Mouse (Mus musculus) stomach, embryonic 16.5 days (tissue): ENCODE measurements around the gene Mettl22. TPM values are rescaled to one million over a fixed set of nuclear protein-coding genes. Genes with fewer than 3 reads are reported as not detected.

Experiments
- ATAC-seq: fragments of 200-750 bp; cut with Nextera tagmentation; 2 replicates; pipeline ENCODE4 v1.8.0; 2017; ENCODE audit warnings: moderate number of reproducible peaks, moderate TSS enrichment; ENCODE audit not compliant: insufficient read depth, low FRiP score
- H3K27ac ChIP-seq: fragments of 300-500 bp; sonication (generic); 2 replicates; pipeline ENCODE4 v1.5.1; 2014; ENCODE audit warnings: low read length
- H3K27me3 ChIP-seq: fragments of 300-500 bp; sonication (generic); 2 replicates; pipeline ENCODE4 v1.6.1; 2014; ENCODE audit warnings: low read length, control low read depth, mixed read lengths; ENCODE audit not compliant: control insufficient read depth, insufficient read depth
- H3K36me3 ChIP-seq: fragments of 300-500 bp; sonication (generic); 2 replicates; pipeline ENCODE4 v1.6.1; 2014; ENCODE audit warnings: low read length; ENCODE audit not compliant: control insufficient read depth, insufficient read depth
- H3K4me1 ChIP-seq: fragments of 300-500 bp; sonication (generic); 2 replicates; pipeline ENCODE4 v1.6.1; 2014; ENCODE audit warnings: low read length, control low read depth, mixed read lengths; ENCODE audit not compliant: control insufficient read depth, insufficient read depth
- H3K4me2 ChIP-seq: fragments of 300-500 bp; sonication (generic); 2 replicates; pipeline ENCODE4 v1.6.1; 2014; ENCODE audit warnings: low read depth, low read length, mixed read lengths
- H3K4me3 ChIP-seq: fragments of 300-500 bp; sonication (generic); replicated peaks from 2 replicates; pipeline ENCODE4 v1.5.1; 2014; ENCODE audit warnings: mild to moderate bottlenecking, low read length
- H3K9ac ChIP-seq: fragments of 300-500 bp; sonication (generic); 2 replicates; pipeline ENCODE4 v1.6.1; 2014; ENCODE audit warnings: low read length
- H3K9me3 ChIP-seq: fragments of 300-500 bp; sonication (generic); replicated peaks from 2 replicates; pipeline ENCODE4 v1.6.1; 2016; ENCODE audit warnings: low read length, control low read depth; ENCODE audit not compliant: control insufficient read depth
- WGBS: fragments of 180-500 bp; shearing (Covaris S2); extraction: QIAGEN DNeasy Blood & Tissue Kit; methylation state at CpG from one replicate; pipeline ENCODE4 v1.1.7; 2014; 5-methylcytosine and 5-hydroxymethylcytosine counted together
- polyA plus RNA-seq: library from polyadenylated mRNA; unstranded; fragments of >200 nt; fragmentation: Nextera tagmentation; extraction: Ambion mirVana; gene quantifications from 2 replicates; pipeline ENCODE4 v1.2.1, GENCODE M21; 2015

The Mettl22 gene
- polyA plus RNA-seq, 1 experiment from 2014 or later = 18.7 TPM

DNA sequence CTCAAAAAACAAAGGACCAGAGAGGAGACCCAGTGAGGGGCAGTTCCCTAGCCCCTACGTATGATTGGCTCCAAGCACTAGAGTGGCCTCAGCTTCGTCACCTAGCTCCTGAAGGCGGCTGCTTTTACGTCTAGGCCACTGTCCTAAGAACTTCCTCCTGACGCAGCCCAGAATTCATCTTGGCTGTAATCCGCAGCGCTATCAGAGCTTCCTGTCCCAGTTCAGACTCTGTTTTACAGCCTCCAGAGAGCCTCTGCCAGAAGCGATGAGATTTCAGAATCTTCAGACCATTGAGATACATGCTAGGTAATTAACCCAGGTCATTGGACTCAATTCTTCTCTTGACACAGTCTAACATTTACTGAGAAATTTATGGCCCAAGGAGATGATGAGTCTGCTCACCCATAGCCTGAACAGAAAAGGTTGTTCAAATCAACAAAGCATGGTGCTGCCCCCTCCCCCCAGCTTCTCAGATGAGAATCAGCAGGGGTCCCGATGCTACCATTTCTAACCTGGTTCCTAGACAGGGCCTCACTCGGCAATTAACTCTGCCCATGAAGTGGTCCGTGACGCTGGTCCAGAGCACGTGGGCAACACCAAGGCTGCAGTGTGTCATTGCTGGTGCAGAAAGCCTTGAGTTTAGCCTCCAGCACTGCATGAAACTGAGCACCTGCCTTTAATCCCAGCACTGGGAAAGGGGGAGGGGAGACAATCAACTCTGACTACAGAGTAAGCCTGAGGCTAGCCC lies 21.3 kb downstream of the Mettl22 start:
- Histone ChIP-seq H3K4me1 (no peaks in the 10 kb centered on the region), H3K4me3 (no peak overlapping the region), H3K36me3 (no peaks in the 10 kb centered on the region), H3K27me3 (no peaks in the 10 kb centered on the region), H3K4me2 (no peak overlapping the region), H3K9me3 (no peaks in the 10 kb centered on the region), H3K9ac (no peak overlapping the region), H3K27ac (no peak overlapping the region)
- 42% methylated on average over 13 of the region's 13 CpGs for WGBS
- ATAC-seq = no peak

DNA sequence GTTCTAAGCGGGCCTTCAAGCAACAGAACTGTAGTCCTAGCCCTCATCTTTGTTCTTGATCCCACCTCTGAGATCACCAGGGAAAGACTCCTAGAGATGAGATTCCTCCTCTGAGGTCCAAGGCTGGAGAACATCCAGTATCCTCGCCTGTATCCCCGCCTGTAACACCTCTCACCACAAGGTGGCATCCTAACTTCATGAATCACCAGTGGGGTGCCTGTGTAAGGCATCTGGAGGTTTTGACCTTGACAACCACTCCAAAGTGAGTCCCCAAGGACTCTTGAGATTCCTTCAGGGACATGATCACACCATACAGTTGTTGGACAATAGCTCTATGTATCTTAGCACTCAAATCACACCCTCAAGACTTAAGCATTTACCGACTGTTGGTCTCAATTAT lies 23.7 kb downstream of the Mettl22 start:
- 18% methylated on average over 4 of the region's 4 CpGs for WGBS
- 0 out of 2 replicates have a peak, but pooled peaks have one; percentile 44 for ATAC-seq

DNA sequence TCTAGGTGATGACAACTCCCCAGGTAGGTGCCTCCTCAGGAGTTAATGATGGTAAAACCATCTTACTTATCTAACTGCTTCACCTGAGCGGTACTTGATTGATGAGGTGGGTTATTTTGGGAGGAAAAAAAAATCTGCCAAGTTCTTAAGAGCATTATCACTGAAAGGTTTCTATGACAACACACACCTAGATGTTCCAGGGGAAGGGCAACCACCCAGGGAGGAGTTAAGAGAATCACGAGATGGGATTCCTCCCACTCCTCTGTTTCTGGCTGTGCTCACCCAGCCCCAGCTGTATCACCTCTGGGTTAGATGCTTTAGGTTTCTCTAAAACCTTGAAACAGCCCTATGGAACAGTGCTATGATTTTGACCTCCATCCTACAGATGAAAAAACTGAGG lies 26.4 kb downstream of the Mettl22 start:
- Histone ChIP-seq H3K4me1 (no peaks in the 10 kb centered on the region), H3K27ac (no peak overlapping the region), H3K9ac (no peak overlapping the region), H3K4me2 (no peak overlapping the region), H3K36me3 (no peaks in the 10 kb centered on the region), H3K4me3 (no peak overlapping the region), H3K9me3 (no peaks in the 10 kb centered on the region), H3K27me3 (no peaks in the 10 kb centered on the region)
- WGBS = 46% methylated on average over 2 of the region's 2 CpGs
- no peak for ATAC-seq

More for the DNA sequence above, 23.7 kb downstream of the Mettl22 start:
- Histone ChIP-seq H3K9me3 (no peaks in the 10 kb centered on the region), H3K4me1 (no peaks in the 10 kb centered on the region), H3K27me3 (no peaks in the 10 kb centered on the region), H3K9ac (no peak overlapping the region), H3K27ac (no peak overlapping the region), H3K36me3 (no peaks in the 10 kb centered on the region), H3K4me2 (no peak overlapping the region), H3K4me3 (no peak overlapping the region)

DNA sequence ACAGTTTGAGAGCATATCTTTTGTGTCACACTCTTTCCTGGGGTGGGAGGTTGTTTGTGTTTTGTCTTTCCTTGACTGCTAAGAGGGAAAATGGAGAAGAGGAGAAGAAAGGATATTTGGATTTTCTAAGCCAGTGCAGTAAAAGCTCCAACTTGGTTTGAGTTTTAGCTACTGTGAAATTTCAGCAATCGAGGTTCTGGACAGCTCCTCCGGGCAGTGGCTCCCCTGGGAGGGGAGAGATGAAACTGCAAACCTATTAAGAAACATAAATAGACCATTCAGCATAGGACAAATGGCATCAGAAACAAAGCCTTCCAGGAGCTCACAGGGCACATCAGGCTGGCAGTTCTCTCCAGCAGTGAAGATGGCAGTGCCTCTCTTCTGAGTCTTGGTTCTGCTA lies 33.7 kb downstream of the Mettl22 start:
- ATAC-seq = no peak
- no peaks in the 10 kb centered on the region for H3K4me1 ChIP-seq
- H3K27me3 ChIP-seq = no peaks in the 10 kb centered on the region
- H3K9me3 ChIP-seq = no peaks in the 10 kb centered on the region
- H3K4me3 ChIP-seq = no peak overlapping the region
- H3K4me2 ChIP-seq = no peak overlapping the region
- no peak overlapping the region for H3K9ac ChIP-seq
- 19% methylated on average over 2 of the region's 2 CpGs for WGBS
- H3K36me3 ChIP-seq = no peaks in the 10 kb centered on the region
- H3K27ac ChIP-seq = no peak overlapping the region

DNA sequence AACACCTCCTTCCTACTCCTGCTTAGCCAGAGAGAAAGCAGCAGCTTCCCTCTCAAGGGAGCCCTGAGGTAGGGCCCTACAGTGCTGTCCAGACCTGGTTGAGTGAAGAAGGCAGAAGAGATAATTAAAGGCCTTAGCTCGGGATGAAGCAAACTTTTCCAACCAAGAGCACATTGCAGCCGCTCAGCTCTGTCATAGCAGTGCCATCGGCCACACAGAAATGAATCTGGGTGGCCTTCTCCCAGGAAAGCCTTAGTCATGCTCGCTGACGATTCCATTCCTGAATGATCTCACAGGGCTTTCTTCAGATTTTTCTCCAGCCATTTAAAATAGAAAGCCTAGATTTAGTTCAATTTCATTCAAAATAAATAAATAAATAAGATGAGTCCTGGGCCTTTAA lies 39.3 kb downstream of the Mettl22 start:
- H3K27me3 ChIP-seq = no peaks in the 10 kb centered on the region
- no peak overlapping the region for H3K4me2 ChIP-seq
- no peak overlapping the region for H3K4me3 ChIP-seq
- no peak overlapping the region for H3K27ac ChIP-seq
- H3K9me3 ChIP-seq = no peaks in the 10 kb centered on the region
- 66% methylated on average over 5 of the region's 5 CpGs for WGBS
- no peak for ATAC-seq
- peaks cover 10% of the 10 kb centered on the region for H3K4me1 ChIP-seq
- H3K36me3 ChIP-seq = no peaks in the 10 kb centered on the region
- H3K9ac ChIP-seq = no peak overlapping the region

DNA sequence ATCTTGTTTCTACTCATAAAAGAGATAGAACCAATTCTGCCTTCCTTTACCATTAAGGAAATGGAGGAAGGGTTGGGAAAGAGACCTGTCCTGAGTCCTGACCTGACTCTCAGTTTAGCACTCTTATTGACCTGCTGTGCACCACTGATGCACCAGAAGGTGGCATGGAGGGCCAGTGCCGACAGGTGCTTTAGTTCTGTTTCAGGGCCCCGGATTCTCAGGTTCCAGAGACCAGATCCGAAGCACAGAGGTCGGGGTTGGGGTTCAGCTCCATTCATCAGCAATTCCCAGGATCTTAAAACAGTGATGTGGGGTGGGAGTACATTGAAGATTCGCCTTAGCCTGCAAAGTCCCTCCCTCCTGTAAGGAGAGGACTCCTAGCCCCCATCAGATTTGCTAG lies 42.2 kb downstream of the Mettl22 start:
- no peaks in the 10 kb centered on the region for H3K27me3 ChIP-seq
- H3K9ac ChIP-seq = peak overlapping the region; percentile 67
- WGBS = 2% methylated on average over 5 of the region's 5 CpGs
- no peaks in the 10 kb centered on the region for H3K36me3 ChIP-seq
- peaks cover 10% of the 10 kb centered on the region for H3K4me1 ChIP-seq
- peak overlapping the region; percentile 77 for H3K4me2 ChIP-seq
- H3K4me3 ChIP-seq = peak overlapping the region; percentile 56
- no peaks in the 10 kb centered on the region for H3K9me3 ChIP-seq
- ATAC-seq = peak; percentile 1; the same call in 1 of the 2 replicates
- no peak overlapping the region for H3K27ac ChIP-seq

DNA sequence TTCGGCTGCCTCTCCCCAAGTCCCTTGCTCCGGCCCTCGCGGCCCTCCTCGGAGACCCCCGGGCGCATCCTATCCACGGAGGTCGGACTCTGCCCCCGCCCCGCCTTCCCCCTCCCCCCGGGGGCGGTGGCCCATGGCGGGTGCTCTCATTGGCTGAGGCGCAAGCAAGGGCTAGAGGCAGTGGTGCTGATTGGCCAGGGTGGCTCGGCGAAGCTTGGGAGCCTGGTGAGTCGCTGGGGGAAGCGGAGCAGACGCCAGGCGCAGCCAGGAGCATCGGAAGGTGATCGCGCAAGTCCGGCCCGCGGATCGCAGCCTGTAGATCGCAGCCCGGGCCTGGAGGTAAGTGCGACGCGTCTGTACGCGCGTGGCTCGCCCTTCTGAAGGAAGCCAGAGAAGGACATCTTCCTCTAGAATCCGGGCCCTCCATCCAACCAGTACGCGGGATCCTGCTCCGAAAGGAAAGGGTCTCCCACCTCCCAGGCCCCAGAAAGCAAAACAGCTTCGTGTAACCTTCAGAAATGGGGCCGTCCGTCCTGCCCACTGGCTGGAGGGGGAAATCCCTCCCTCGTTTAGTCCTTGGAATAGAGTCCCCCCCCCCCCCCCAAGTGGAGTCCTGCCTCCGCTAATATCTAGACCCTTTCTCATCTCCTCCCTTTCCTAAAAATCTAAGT lies 42.8 kb downstream of the Mettl22 start, which contains the start of gene Abat:
Abat (plus strand) TSS at position 194 of the 671 bp plus-strand sequence.
- Histone ChIP-seq H3K4me3 (peak within 1 kb of the TSS; percentile 56), H3K4me2 (peak within 1 kb of the TSS; percentile 77), H3K9me3 (no peaks in the 10 kb centered on the region), H3K27me3 (no peaks in the 10 kb centered on the region), H3K36me3 (no peaks in the 10 kb centered on the region), H3K4me1 (peaks cover 10% of the 10 kb centered on the region), H3K9ac (peak within 1 kb of the TSS; percentile 67), H3K27ac (peak within 1 kb of the TSS; percentile 17; the same call in 1 of the 2 replicates)
- WGBS = under 1% methylated on average over 44 of the region's 46 CpGs
- peak; percentile 99 for ATAC-seq

DNA sequence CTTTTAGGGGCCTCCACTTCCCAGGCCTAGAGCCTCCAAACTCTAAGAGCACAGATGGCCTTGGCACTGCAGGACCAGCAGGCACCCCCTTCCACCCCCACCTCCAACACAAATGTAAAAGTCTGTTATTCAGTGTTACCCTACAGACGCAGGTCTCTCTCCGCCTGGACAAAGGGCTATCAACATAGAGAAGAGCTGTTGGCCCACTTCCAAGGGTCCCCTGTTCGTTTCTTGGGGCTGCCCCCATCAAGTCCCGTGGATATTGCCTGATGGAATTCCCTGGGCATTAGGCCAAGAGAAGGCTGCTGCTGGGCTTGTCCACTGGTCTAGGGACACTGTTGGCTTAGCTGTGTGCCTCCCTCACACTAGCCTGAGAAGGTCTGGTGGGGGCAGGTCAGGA lies 43.6 kb downstream of the Mettl22 start:
- 20% methylated on average over 4 of the region's 4 CpGs for WGBS
- ATAC-seq = no peak
- Histone ChIP-seq H3K9ac (peak overlapping the region; percentile 67), H3K9me3 (no peaks in the 10 kb centered on the region), H3K4me2 (peak overlapping the region; percentile 77), H3K27me3 (no peaks in the 10 kb centered on the region), H3K27ac (no peak overlapping the region), H3K4me3 (peak overlapping the region; percentile 56), H3K4me1 (peaks cover 10% of the 10 kb centered on the region), H3K36me3 (no peaks in the 10 kb centered on the region)

DNA sequence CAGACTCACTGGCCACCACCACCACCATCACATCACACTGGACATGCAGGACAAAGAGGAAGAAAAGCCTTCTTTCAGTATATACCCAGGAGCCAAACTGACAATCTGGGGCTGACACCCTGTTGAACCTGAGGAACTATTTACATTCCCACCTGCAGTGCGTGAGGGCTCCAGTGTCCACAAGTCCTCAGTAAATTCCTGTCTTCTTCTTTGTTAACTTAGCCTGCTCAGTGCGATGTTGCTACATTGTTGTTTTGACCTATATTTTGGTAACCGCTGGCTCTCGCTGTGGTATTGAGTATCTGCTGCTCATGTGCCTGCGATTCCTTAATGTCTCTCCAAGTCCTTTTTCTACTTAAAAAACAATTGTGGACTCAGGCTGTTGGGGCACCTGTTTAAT lies 49.9 kb downstream of the Mettl22 start:
- Histone ChIP-seq H3K27ac (no peak overlapping the region), H3K4me1 (peaks cover 21% of the 10 kb centered on the region), H3K27me3 (no peaks in the 10 kb centered on the region), H3K4me3 (no peak overlapping the region), H3K9ac (no peak overlapping the region), H3K9me3 (no peaks in the 10 kb centered on the region), H3K36me3 (no peaks in the 10 kb centered on the region), H3K4me2 (no peak overlapping the region)
- 75% methylated on average over 5 of the region's 5 CpGs for WGBS
- no peak for ATAC-seq
